Mouse (Mus musculus) testis, postnatal 14 days (tissue): ENCODE data around the gene Ypel2.

Source experiments
- DNase-seq: peaks from one replicate; pipeline ENCODE4 v3.0.0; 2021; ENCODE audit warnings: low spot score

The Ypel2 gene

GRCm38 (mm10) chr11:86994791-86995624 lies 1.5 kb upstream of the Ypel2 start:
- no peak for DNase-seq

GRCm38 (mm10) chr11:86994330-86994729 lies 823 bp upstream of the Ypel2 start:
- DNase-seq, result no peak

- no peak for DNase-seq
Observed at GRCm38 (mm10) chr11:86992461-86992988, 982 bp downstream of the Ypel2 start.

GRCm38 (mm10) chr11:86991241-86991640 lies 2.3 kb downstream of the Ypel2 start:
- no peak for DNase-seq

GRCm38 (mm10) chr11:86990309-86990708 lies 3.2 kb downstream of the Ypel2 start:
- no peak for DNase-seq

GRCm38 (mm10) chr11:86984990-86985389 lies 8.5 kb downstream of the Ypel2 start:
- no peak for DNase-seq

- DNase-seq, result no peak
Observed at GRCm38 (mm10) chr11:86983056-86983455, 10.5 kb downstream of the Ypel2 start.

GRCm38 (mm10) chr11:86981229-86981791 lies 12.2 kb downstream of the Ypel2 start:
- DNase-seq, result no peak

GRCm38 (mm10) chr11:86980526-86980925 lies 13.0 kb downstream of the Ypel2 start:
- DNase-seq, result no peak

- no peak for DNase-seq
Observed at GRCm38 (mm10) chr11:86979799-86980198, 13.7 kb downstream of the Ypel2 start.

- DNase-seq, result no peak
Observed at GRCm38 (mm10) chr11:86977242-86977641, 16.3 kb downstream of the Ypel2 start.

- no peak for DNase-seq
Observed at GRCm38 (mm10) chr11:86974401-86974800, 19.1 kb downstream of the Ypel2 start.

GRCm38 (mm10) chr11:86973255-86973654 lies 20.3 kb downstream of the Ypel2 start:
- DNase-seq, result no peak

GRCm38 (mm10) chr11:86971057-86971753 lies 22.3 kb downstream of the Ypel2 start:
- DNase-seq, result no peak

GRCm38 (mm10) chr11:86969041-86969821 lies 24.3 kb downstream of the Ypel2 start:
- DNase-seq, result peak; percentile 42

- no peak for DNase-seq
Observed at GRCm38 (mm10) chr11:86967506-86967905, 26.0 kb downstream of the Ypel2 start.

GRCm38 (mm10) chr11:86966696-86967095 lies 26.8 kb downstream of the Ypel2 start:
- DNase-seq, result no peak

- DNase-seq, result no peak
Observed at GRCm38 (mm10) chr11:86965079-86965478, 28.4 kb downstream of the Ypel2 start.

- DNase-seq, result no peak
Observed at GRCm38 (mm10) chr11:86963698-86964097, 29.8 kb downstream of the Ypel2 start.

- DNase-seq, result no peak
Observed at GRCm38 (mm10) chr11:86963027-86963426, 30.5 kb downstream of the Ypel2 start.

GRCm38 (mm10) chr11:86962362-86962761 lies 31.1 kb downstream of the Ypel2 start:
- DNase-seq, result no peak
